Mouse (Mus musculus): ENCODE measurements at regions not wholly inside any gene's neighbourhood (a gene's known extent, or its start where the extent isn't known, plus 50 kb on each side); places are given as distances from the start of the nearest gene placed in this dataset.
A peak's percentile ranks its signal among the peaks of the same experiment; 100 is the strongest.
"Not testable (repeated sequence)": the region's sequence is repeated elsewhere in the genome, so short reads cannot be mapped to it uniquely, and the experiment has no call there.

- H3K27me3 ChIP-seq (ENCODE audit: control insufficient read depth, insufficient read depth, low read depth, low read length); H3K27ac ChIP-seq (ENCODE audit: low read length); H3K36me3 ChIP-seq (ENCODE audit: control insufficient read depth, insufficient read depth, low read length); H3K9me3 ChIP-seq (replicated peaks; ENCODE audit: control insufficient read depth, low read length, poor library complexity, severe bottlenecking); H3K4me1 ChIP-seq (ENCODE audit: control insufficient read depth, insufficient read depth, low read length); H3K9ac ChIP-seq (ENCODE audit: low read depth, low read length): not testable (repeated sequence)
- Histone ChIP-seq H3K4me3 (ENCODE audit: low read depth, low read length) (peak overlapping the region; percentile 23; the same call in 1 of the 2 replicates), H3K4me2 (ENCODE audit: low read length) (peak overlapping the region; percentile 17; the same call in 1 of the 2 replicates)
- peak; percentile 85 for ATAC-seq
- WGBS = 69% methylated on average over 14 of the region's 14 CpGs
These were observed 144.1 kb upstream of the Olfr1324 start for GRCm38 (mm10) chrX:50572191-50573095.

- no peaks in the 10 kb centered on the region for H3K4me1 ChIP-seq (ENCODE audit: control insufficient read depth, insufficient read depth, low read length)
- no peak overlapping the region for H3K4me3 ChIP-seq (ENCODE audit: low read depth, low read length)
- H3K4me2 ChIP-seq (ENCODE audit: low read length) = no peak overlapping the region
- H3K9ac ChIP-seq (ENCODE audit: low read depth, low read length) = no peak overlapping the region
- no peak for ATAC-seq
- H3K27ac ChIP-seq (ENCODE audit: low read length) = no peak overlapping the region
- 71% methylated on average over 6 of the region's 6 CpGs for WGBS
- no peaks in the 10 kb centered on the region for H3K9me3 ChIP-seq (replicated peaks; ENCODE audit: control insufficient read depth, low read length, poor library complexity, severe bottlenecking)
- H3K36me3 ChIP-seq (ENCODE audit: control insufficient read depth, insufficient read depth, low read length) = no peaks in the 10 kb centered on the region
- H3K27me3 ChIP-seq (ENCODE audit: control insufficient read depth, insufficient read depth, low read depth, low read length) = no peaks in the 10 kb centered on the region
These were observed 140.8 kb upstream of the Olfr1324 start for GRCm38 (mm10) chrX:50569087-50569486.

- ATAC-seq = 0 out of 2 replicates have a peak, but pooled peaks have one; percentile 25
- Histone ChIP-seq H3K36me3 (ENCODE audit: control insufficient read depth, insufficient read depth, low read length) (no peaks in the 10 kb centered on the region), H3K4me1 (ENCODE audit: control insufficient read depth, insufficient read depth, low read length) (no peaks in the 10 kb centered on the region), H3K9me3 (replicated peaks; ENCODE audit: control insufficient read depth, low read length, poor library complexity, severe bottlenecking) (no peaks in the 10 kb centered on the region), H3K4me2 (ENCODE audit: low read length) (no peak overlapping the region), H3K27ac (ENCODE audit: low read length) (no peak overlapping the region), H3K9ac (ENCODE audit: low read depth, low read length) (no peak overlapping the region), H3K27me3 (ENCODE audit: control insufficient read depth, insufficient read depth, low read depth, low read length) (no peaks in the 10 kb centered on the region), H3K4me3 (ENCODE audit: low read depth, low read length) (no peak overlapping the region)
- WGBS = 84% methylated on average over 5 of the region's 5 CpGs
These were observed 138.0 kb upstream of the Olfr1324 start for GRCm38 (mm10) chrX:50566345-50566744.

GRCm38 (mm10) chrX:50565031-50565430 lies 136.7 kb upstream of the Olfr1324 start:
- H3K9ac ChIP-seq (ENCODE audit: low read depth, low read length); H3K27ac ChIP-seq (ENCODE audit: low read length); H3K4me1 ChIP-seq (ENCODE audit: control insufficient read depth, insufficient read depth, low read length); H3K4me3 ChIP-seq (ENCODE audit: low read depth, low read length); H3K27me3 ChIP-seq (ENCODE audit: control insufficient read depth, insufficient read depth, low read depth, low read length); ATAC-seq; H3K4me2 ChIP-seq (ENCODE audit: low read length); H3K9me3 ChIP-seq (replicated peaks; ENCODE audit: control insufficient read depth, low read length, poor library complexity, severe bottlenecking); H3K36me3 ChIP-seq (ENCODE audit: control insufficient read depth, insufficient read depth, low read length): not testable (repeated sequence)
- WGBS = 91% methylated on average over 5 of the region's 5 CpGs

GRCm38 (mm10) chrX:50560915-50561314 lies 132.6 kb upstream of the Olfr1324 start:
- 68% methylated on average over 2 of the region's 2 CpGs for WGBS
- Histone ChIP-seq H3K27me3 (ENCODE audit: control insufficient read depth, insufficient read depth, low read depth, low read length) (no peaks in the 10 kb centered on the region), H3K9ac (ENCODE audit: low read depth, low read length) (no peak overlapping the region), H3K27ac (ENCODE audit: low read length) (no peak overlapping the region), H3K4me2 (ENCODE audit: low read length) (no peak overlapping the region), H3K9me3 (replicated peaks; ENCODE audit: control insufficient read depth, low read length, poor library complexity, severe bottlenecking) (no peaks in the 10 kb centered on the region), H3K4me3 (ENCODE audit: low read depth, low read length) (no peak overlapping the region), H3K36me3 (ENCODE audit: control insufficient read depth, insufficient read depth, low read length) (no peaks in the 10 kb centered on the region), H3K4me1 (ENCODE audit: control insufficient read depth, insufficient read depth, low read length) (no peaks in the 10 kb centered on the region)
- ATAC-seq = peak; percentile 32; the same call in 1 of the 2 replicates

- Histone ChIP-seq H3K4me2 (ENCODE audit: low read length) (peak overlapping the region; percentile 42), H3K9ac (ENCODE audit: low read depth, low read length) (no peak overlapping the region), H3K4me1 (ENCODE audit: control insufficient read depth, insufficient read depth, low read length) (no peaks in the 10 kb centered on the region), H3K9me3 (replicated peaks; ENCODE audit: control insufficient read depth, low read length, poor library complexity, severe bottlenecking) (no peaks in the 10 kb centered on the region), H3K36me3 (ENCODE audit: control insufficient read depth, insufficient read depth, low read length) (no peaks in the 10 kb centered on the region), H3K27me3 (ENCODE audit: control insufficient read depth, insufficient read depth, low read depth, low read length) (no peaks in the 10 kb centered on the region), H3K4me3 (ENCODE audit: low read depth, low read length) (peak overlapping the region; percentile 32), H3K27ac (ENCODE audit: low read length) (no peak overlapping the region)
- 59% methylated on average over 10 of the region's 10 CpGs for WGBS
- peak; percentile 60; the same call in 1 of the 2 replicates for ATAC-seq
These were observed 122.0 kb upstream of the Olfr1324 start for GRCm38 (mm10) chrX:50550297-50550696.

- Histone ChIP-seq H3K4me2 (ENCODE audit: low read length) (peak overlapping the region; percentile 42), H3K9ac (ENCODE audit: low read depth, low read length) (no peak overlapping the region), H3K36me3 (ENCODE audit: control insufficient read depth, insufficient read depth, low read length) (no peaks in the 10 kb centered on the region), H3K27me3 (ENCODE audit: control insufficient read depth, insufficient read depth, low read depth, low read length) (no peaks in the 10 kb centered on the region), H3K27ac (ENCODE audit: low read length) (no peak overlapping the region), H3K9me3 (replicated peaks; ENCODE audit: control insufficient read depth, low read length, poor library complexity, severe bottlenecking) (no peaks in the 10 kb centered on the region), H3K4me3 (ENCODE audit: low read depth, low read length) (peak overlapping the region; percentile 32), H3K4me1 (ENCODE audit: control insufficient read depth, insufficient read depth, low read length) (no peaks in the 10 kb centered on the region)
- WGBS = 68% methylated on average over 3 of the region's 3 CpGs
- ATAC-seq = peak; percentile 79; the same call in 1 of the 2 replicates
These were observed 121.4 kb upstream of the Olfr1324 start for GRCm38 (mm10) chrX:50549713-50550112.

- Histone ChIP-seq H3K4me3 (ENCODE audit: low read depth, low read length) (peak overlapping the region; percentile 38), H3K4me2 (ENCODE audit: low read length) (peak overlapping the region; percentile 32)
- H3K4me1 ChIP-seq (ENCODE audit: control insufficient read depth, insufficient read depth, low read length); H3K9me3 ChIP-seq (replicated peaks; ENCODE audit: control insufficient read depth, low read length, poor library complexity, severe bottlenecking); H3K9ac ChIP-seq (ENCODE audit: low read depth, low read length); H3K27ac ChIP-seq (ENCODE audit: low read length); H3K36me3 ChIP-seq (ENCODE audit: control insufficient read depth, insufficient read depth, low read length); H3K27me3 ChIP-seq (ENCODE audit: control insufficient read depth, insufficient read depth, low read depth, low read length): not testable (repeated sequence)
- 0 out of 2 replicates have a peak, but pooled peaks have one; percentile 67 for ATAC-seq
- 48% methylated on average over 4 of the region's 4 CpGs for WGBS
These were observed 109.5 kb upstream of the Olfr1324 start for GRCm38 (mm10) chrX:50537785-50538159.

GRCm38 (mm10) chrX:50537122-50537784 lies 109.0 kb upstream of the Olfr1324 start:
- Histone ChIP-seq H3K9ac (ENCODE audit: low read depth, low read length) (no peak overlapping the region), H3K4me2 (ENCODE audit: low read length) (peak overlapping the region; percentile 32), H3K27ac (ENCODE audit: low read length) (no peak overlapping the region), H3K4me1 (ENCODE audit: control insufficient read depth, insufficient read depth, low read length) (no peaks in the 10 kb centered on the region), H3K4me3 (ENCODE audit: low read depth, low read length) (peak overlapping the region; percentile 38), H3K36me3 (ENCODE audit: control insufficient read depth, insufficient read depth, low read length) (no peaks in the 10 kb centered on the region), H3K9me3 (replicated peaks; ENCODE audit: control insufficient read depth, low read length, poor library complexity, severe bottlenecking) (no peaks in the 10 kb centered on the region), H3K27me3 (ENCODE audit: control insufficient read depth, insufficient read depth, low read depth, low read length) (no peaks in the 10 kb centered on the region)
- 46% methylated on average over 19 of the region's 19 CpGs for WGBS
- ATAC-seq = peak; percentile 76
